Mouse (Mus musculus) urinary bladder, adult 2 months (tissue): ENCODE measurements around the gene 6430628N08Rik. TPM values are rescaled to one million over a fixed set of nuclear protein-coding genes. Genes with fewer than 3 reads are reported as not detected.

Experiments
- DNase-seq: peaks from one replicate; pipeline ENCODE4 v3.0.0; 2022; ENCODE audit warnings: low spot score
- polyA plus RNA-seq: library from polyadenylated mRNA; depleted of rRNA; stranded (reverse); fragments of >200 nt; gene quantifications from 2 replicates; pipeline ENCODE4 v1.2.3, GENCODE M21; 2012; rRNA removed

Gene 6430628N08Rik
- not detected in 2 replicates for polyA plus RNA-seq

DNA sequence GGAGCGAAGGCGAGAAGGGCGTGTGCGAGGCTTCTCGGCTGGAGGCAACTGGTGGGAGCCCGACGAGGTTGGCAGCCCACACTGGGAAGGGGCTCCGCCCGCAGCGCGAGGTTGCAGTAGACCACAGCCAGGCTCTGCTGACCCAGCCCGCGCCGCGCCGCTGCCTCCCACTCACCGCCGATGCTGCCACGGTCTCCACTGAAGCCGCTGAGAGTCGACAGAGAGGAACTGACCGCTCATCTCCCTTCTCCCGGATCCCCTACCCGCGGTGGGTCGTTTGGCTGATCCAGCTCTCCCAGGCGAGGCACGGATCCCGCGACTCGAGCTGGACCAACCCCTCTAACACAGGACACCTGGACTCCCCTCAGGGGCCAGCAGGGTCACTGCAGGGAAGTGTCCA, at the start of gene 6430628N08Rik:
6430628N08Rik (plus strand) TSS at position 113 of the 400 bp plus-strand sequence.
- DNase-seq, result no peak

DNA sequence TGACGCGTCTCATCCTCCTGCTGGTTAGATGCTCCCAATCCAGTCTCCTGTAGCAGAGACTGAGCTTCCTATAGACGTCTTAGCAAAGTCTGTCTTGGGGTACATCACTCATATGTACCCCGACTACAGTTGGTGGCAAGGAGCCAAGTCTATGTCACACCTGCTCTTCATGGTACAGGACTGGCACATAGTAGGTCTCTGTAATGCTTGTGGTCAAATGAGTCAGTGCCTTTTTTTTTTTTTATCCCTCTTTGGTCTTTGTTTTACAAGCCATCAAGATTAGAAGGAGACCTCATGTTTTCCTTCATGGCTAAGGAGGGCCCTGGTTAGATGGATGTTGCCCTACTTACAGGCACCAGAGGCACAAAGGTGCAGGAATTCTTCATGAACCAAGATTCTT, 49.6 kb upstream of the 6430628N08Rik start:
- DNase-seq, result no peak

DNA sequence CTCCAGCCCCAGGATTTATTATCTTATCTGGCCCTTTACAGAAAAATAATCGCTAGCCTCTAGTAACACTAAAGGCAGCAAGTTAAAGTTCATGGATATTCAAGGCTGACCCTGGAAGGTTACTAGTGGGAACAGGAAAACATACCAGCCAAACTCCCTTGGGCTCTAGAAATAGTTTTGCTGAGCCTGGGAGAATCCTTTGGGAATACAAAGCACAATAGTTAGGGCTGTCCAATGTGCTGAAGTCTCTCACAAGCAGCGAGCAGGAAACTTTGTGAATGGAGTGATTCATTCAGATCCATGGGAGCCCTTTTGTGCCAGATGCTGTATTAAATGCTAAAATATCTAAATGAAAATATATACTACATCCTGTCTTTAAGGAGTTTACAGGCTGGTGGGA, 43.8 kb upstream of the 6430628N08Rik start:
- DNase-seq, result no peak

DNA sequence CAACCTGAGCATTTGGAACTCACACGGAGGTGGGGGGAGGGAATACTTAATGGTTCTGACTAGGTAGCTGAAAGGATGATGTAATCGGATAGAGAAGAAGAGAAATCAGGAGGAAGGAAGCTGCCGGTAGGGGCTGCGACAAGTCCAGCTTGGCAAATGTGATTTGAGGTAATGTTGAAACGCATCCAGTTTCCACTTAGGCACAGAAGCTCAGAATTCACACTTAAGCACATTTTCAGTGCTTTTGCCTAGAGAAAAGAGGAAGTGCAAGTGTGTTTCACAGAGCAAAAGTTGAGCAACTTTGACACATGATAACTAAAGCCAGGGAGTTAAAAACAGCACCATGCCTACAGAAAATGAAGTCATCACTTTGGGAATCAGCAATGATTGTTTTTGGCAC, 43.1 kb upstream of the 6430628N08Rik start:
- no peak for DNase-seq

DNA sequence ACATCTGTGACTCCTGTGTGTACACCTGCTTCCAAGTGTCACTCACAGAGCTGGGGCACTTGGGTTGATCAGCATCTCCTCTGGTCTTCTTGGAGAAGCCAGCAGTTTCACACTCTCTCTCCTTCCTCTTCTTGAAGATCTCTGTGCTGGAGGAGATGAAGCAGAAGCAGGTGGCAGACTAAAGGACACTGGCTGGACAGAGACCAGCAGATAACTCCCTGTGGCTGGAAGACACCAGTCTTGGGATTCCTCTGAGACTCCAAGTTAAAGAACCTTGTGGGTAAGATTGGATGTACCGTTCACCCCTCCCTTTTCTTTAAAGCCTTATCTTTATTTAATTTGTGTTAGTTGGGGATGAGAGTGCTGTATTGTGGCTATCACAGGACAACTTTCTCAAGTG, 42.4 kb upstream of the 6430628N08Rik start:
- DNase-seq, result no peak

DNA sequence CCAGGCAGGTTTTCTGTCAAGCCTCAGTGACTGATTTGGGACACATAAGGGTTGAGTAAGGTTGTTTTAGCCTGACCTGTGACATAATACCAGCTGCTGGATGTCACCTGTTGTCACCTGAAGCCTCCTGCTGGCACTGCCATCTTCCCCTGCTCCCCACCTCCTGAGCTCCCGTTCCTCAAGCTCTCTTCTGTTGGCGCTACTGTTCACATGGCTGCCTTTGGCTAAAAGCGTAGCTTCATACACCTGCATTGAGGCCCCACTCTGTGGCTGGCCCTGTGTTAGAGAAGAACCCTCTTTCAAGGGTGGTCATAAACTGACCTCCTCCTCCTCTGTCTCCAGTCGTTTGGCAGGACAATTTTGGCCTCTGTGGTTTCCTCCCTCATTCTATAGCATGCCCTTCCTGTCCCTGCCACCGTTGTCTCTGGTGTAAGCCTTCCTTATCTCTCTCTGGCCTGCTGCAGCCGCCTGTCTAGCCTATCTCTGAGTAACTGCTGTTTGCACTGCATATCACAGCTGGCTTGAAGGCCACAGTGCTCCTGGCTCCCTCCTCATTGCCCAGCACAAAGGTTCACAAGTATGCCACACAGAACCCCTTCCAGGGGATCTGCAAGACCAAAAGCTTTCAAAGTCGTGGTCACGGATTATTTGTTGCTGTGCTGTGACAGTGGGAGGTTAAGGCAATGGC, 41.3 kb upstream of the 6430628N08Rik start:
- DNase-seq, result no peak

DNA sequence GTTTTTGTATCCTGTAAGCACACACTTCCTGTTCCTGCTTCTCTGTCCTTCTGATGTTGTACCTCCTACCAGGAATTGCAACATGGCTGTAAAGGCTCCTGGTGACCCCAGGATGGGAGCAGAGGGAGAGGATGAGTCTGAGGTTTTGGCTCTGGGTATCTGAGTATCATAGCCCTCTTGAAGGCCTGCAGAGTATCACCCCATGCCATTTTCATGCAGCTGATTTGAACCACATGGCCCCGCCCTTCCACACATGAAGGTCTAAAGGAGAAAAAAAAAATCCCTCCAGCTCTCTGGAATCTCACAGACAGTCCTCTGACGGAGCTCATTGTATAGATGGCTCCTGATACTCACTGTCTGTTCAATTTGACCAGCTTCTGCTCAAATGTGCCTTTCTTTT, 40.4 kb upstream of the 6430628N08Rik start:
- DNase-seq, result no peak

DNA sequence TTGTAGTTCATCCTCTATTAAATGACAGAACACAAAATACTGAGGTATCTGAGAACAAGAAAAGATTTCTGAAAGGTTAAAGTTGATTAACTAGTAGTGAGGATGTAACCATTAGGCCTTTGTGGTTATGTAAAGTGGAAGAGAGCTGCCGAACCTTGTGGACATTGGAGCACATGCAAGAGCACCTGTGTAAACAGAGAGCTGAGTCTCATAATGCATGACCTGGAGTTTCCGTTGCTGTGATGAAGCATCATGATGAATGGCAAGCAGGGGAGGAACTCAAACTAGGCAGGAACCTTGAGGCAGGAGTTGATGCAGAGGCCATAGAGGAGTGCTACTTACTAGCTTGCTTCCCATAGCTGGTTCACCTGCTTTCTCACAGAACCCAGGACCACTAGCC, 39.8 kb upstream of the 6430628N08Rik start:
- no peak for DNase-seq

DNA sequence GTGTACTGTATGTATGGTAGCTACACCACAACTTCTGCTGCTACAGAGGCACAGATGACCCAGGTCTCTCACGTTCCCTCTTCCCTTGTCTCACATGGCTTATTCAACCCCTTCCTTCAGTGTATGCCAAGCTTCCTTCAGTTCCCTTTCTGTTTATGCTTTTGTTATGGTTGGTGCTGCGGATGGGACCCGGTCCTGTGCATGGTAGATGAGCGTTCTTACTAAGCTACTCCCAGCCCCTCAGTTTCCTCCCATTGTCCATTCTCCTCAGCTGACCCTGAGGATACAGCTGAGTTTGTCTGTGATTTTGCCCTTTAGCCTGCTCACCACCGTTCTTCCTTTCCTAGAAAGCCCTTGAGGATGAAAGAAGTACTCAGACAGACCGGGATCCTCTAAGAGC, 38.9 kb upstream of the 6430628N08Rik start:
- no peak for DNase-seq

DNA sequence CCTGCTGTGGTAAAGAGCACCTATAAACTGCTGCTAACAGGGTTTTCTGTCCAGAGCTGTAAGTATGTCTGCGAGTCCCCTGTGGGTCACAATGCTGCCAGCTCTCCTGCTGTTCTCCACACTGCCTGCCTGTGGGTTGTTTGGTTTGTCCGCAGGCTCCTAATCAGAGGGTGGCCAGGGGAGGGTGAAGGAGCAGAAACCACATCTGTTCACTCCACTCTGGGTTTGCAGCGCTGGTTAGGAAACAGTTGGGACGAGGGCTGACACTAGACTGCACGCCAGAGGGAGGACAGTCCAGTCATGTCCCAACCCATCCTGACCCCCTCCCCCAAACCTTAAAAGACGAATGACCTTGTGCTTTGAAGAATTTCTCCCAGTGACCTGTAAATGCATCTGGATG, 35.4 kb upstream of the 6430628N08Rik start:
- DNase-seq, result no peak

DNA sequence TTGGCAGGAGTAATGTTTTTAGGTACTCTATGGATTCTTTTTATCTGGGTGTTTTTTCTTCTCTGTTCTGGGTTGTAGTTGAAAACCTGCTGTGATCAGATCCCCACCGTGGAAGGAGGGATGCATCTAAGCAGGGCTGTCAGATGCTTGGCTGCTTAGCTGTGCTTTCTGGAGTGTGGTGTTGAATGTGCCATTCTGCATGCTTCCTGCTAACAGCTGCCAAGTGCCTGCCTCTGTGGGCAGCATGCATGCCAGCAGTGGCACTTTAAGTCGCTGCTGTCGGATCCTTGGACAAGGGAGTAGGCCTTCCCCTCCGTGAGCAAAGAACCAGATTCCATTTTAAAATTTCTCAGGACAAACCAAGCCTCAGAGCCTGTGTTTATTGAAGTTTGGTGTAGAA, 34.9 kb upstream of the 6430628N08Rik start:
- no peak for DNase-seq

DNA sequence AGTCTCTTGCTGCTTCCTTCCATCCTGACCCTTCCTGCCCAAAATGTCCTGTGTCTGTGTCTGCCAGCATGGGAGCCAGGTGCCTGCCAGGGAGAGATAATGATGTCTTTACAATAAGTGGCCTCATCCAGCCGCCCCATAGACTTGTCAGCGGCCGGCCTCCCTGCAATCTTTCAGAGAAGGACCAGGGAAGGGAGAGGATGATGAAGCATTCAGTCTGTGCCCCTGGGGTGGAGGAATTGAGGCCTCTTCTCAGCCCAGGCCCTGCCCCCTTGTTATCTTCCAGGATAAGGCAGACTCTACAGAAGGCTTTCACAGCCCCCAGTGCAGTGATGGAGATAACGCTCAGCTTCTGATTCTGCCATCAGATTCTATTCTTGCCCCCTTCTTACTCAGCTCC, 34.2 kb upstream of the 6430628N08Rik start:
- DNase-seq, result no peak

DNA sequence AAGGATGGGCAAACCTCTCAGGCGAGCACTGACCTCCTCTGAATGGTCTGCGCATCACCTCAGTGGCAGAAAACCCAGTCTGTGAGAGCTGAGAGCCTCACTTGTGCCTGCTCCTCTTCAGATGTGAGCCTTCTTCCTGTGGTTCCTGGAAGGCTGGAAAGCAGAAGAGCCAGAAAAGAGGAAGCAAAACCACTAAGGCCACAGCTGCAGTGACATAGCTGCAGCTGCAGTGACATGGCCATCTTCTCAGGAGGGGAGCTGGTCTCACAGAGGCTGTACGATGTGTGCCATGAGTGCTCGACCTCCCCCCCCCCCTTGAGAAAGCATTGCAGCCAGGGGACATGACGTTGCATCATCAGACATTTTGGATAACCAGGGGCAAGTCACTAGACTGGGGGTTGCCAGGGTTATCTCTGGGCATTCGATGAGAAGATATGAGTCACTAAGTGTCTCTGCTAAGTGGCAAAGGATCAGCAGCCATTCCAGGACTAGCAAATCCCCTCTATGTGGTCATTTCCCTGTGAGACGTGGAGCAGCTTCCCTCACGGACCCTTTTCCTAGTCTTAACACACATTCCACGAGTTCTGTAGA, 33.1 kb upstream of the 6430628N08Rik start:
- no peak for DNase-seq

DNA sequence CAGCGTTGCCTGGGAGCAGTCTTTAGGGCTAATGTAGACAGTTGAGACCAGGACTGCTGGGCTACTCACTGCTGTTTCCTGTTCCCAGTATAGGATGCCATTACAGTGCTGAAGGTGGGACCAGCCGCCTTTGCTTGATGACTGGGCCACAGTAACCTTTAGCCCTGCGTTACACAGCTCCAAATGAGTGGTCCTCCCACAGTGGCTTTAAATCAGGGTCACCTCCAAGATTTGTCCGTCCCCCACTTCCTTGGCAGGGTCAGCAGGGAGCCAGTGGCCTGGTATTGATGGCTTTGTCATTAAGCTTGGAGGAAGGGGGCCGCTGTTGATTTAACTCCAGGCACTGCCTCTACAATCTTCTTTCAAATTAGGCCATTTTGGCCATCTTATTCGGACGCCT, 27.1 kb upstream of the 6430628N08Rik start:
- DNase-seq, result no peak

DNA sequence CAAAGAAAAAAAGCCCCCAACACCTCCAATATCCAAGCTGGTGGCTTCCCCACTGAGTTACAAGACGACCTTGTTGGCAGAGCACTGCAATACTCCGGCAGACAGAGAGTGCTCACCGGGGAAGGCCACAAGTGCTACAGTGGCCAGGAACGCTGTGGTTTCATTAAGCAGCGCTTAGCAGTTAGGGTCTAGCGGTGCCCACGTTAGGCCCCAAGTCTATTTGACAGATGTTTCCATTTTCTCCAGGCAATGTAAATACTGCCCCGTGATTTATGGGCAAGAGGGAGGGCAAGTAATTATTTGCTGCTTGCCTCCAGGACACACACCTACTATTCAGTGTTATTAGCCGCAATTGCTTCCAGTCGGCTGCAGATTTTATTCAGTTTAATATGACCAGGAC, 26.6 kb upstream of the 6430628N08Rik start:
- DNase-seq, result no peak

DNA sequence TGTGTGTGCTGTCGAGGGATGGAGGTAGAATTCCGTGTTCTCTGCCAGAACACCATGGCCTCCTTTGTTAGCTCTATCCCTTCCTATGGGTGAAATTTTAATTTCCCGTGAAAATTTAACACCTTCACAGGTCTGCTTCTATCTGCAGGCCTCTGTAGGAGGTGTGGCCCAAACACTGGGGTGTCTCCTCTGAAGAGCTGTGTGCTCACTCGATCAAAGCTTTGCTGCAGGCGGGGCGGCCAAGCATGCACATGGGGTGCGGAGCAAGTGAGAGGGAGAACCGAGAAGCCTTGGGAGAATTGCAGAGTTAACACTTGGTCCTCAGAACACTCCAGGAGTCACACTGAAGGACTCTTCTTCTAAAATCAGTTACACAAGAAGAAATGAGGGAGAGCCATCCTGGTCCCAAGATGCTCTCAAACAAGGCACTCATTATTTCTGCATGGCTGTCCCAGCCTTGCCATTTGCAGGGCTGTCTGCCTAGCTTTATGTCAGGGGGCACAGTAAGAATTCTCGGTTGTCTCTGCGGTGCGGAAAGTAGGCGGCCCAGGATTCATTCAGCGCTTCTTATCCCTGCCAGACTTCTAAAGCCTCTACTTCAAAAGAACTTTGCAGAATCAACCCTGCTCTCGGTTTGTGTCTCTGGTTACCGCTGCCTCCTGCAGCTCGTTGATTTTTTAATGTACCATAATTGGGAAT, 20.8 kb upstream of the 6430628N08Rik start:
- DNase-seq, result no peak

DNA sequence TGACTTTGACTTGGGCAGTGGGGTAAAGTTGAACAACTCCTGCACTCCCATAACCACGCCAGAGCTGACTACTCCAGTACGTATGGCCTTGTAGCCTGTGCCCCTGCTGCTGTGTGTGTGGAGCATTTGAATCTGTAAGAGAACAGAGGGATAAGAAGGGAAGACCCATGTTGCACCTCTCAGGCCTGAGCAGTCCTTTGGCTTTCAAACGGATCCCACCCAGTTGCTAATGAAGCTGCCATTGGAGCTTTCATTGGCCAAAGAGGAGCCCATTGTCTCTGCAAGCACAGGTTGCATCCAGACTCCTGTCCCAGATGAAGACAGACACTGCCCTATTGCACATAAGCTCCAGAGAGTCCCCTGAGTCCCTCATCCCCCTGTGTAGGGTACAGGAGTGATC, 17.2 kb upstream of the 6430628N08Rik start:
- no peak for DNase-seq

DNA sequence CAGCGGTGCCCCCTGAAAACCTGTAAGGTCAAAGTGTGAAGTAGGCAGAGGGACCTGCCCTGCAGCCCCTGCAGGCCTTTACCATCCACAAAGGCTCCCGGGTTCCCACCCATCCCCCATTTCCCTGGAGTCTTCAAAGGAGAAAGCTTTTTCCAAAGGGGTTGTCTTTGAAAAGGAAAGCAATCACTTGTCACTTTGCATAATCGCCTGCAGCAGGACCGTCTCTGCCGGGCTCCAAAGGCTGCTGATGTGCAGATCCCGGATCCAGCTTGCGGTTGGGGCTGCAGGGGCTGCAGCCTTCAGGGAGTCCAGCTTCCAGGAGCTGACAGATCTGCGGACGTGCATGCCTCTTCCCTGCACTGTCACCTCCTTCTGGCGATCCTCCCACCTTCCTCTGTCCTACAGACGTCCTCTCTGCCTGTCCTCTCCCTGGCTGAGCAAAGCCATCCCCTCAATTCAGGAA, 12.2 kb upstream of the 6430628N08Rik start:
- no peak for DNase-seq

DNA sequence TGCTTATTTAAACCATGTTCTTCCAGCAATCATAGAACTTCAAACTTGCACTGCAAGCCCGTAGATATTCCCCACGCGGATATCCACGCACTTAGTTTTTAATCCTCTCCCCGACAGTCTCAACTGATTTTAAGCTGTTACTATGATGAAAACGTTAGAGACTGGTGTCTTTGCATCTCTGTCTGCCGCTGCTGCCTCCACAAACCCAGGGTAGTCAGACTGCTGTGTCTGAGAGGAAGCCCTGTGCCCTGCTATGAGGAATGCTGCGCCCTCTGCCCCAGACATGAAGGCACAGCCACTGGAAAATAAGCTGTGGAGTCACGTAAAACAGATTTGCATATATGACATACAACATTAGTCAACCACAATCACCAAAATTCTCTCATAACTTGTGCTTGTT, 11.6 kb upstream of the 6430628N08Rik start:
- no peak for DNase-seq

DNA sequence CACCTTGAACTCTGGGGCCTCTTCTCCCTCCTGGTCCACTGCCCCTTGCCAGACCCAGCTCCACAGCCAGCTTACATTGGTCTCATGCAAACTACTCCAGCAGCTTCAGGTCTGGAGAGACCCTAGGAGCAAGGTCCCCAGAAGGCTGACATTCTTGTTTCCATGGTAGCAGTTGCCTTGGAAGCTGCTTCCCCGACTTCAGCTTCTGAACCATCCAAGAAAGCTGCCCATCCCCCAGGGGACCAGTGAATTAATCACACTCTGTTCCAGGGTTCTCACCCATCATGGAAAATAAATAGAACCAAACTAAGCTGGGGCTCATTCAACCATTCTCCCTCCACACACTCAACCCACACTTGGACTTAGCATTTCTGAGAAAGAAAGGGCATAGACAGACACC, 9.3 kb upstream of the 6430628N08Rik start:
- no peak for DNase-seq

DNA sequence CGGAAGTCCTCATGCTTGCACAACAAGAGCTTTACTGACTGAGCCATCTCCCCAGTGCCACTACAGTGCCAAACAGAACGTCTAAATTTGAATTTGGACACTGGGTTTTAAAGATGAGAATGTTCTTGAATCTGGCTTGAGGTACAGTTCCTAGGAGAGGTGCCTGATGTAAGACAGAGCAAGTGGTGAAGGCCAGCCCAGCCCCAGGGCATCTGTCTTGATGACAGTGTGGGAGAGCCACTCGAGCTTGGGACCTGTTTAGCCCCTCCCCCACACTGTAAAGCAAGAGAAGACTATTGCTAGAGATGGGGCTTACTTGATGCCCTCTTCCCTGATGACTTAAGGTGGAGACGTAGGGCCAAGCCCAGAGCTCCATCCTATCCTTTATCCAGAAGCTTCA, 8.3 kb upstream of the 6430628N08Rik start:
- no peak for DNase-seq

DNA sequence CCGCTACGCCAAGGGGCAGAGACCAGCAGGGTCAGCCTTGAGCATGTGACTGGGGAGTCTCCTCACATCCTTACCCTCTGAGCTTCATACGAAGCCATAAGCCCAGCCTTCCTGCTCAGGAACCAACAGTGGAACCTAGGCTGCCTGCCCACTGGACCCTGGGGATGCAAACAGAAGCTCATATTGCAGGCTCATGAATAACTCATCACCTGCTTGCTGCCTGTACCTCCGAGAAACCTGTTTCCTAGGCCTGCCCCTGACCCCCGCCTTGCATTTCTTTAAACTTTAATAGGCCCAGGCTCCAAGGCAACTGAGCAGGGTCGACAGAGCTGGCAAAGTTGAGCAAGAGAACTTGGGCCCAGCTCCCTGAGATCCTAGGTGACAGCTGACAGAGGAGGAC, 6.4 kb upstream of the 6430628N08Rik start, which contains the start of gene Kncn:
Kncn (plus strand) TSS at position 379 of the 400 bp plus-strand sequence.
- DNase-seq, result no peak

DNA sequence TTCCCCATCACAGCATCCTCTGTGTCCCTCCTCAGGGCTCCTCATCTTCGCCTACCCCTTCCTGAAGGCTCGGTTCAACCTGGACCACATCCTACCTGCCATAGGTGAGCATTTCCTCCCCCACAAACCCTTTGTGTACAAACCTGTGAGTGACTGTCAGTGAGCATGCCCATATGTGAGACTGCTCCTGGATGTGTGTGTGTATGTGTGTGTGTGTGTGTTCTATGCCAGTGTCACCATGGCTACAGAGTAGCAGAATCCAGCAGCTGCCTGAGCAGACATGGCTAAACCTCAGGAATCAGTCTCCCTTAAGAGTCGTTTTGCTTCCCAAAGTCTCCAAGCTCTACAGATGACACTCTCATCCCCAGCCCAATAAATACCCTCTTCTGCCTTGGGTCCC, 4.6 kb upstream of the 6430628N08Rik start:
- DNase-seq, result no peak
